Comparison of ENCODE assay signal across 9 mouse cellular contexts in the genomic region with DNA sequence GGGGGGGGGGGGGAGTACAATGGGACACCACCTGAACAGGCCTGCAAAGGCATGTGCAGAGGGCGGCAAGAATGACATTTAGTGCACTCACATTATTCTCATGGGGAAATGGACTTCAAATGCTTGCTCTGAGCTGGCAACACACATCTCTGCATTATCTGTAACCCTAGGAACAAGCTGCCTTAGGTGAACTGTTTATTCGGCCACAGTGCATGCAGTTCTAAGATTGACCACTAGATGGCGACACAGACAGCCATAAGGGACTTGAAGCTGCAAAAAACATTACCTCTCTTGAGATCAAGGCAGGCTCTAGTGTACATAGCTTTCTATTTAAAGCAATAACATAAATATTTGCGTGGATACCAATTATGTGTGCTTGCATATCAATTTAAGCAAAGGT. TPM values are rescaled to one million over a fixed set of nuclear protein-coding genes. Genes with fewer than 3 reads are reported as not detected.
A peak's percentile ranks its signal among the peaks of the same experiment; 100 is the strongest.
DNase-seq lines count a peak whose midpoint lies in the region; ATAC-seq and TF ChIP-seq lines count a peak whose summit lies in the region.
"Had no signal": no experiment of that assay in that cellular context is flagged by ENCODE, and none has a peak within 500 bp of the region (broad histone marks: within the 10 kb centered on the region; RNA-seq: fewer than 3 reads in every experiment).

No protein-coding gene starts in this region.

- peaks cover 4% of the 10 kb centered on the region; the same call in 1 of the 2 replicates for H3K36me3 ChIP-seq in ES-E14 (ENCODE audit: control insufficient read depth, insufficient read depth, low read length, poor library complexity, severe bottlenecking)
- H3K36me3 ChIP-seq in forebrain, embryonic 10.5 days (replicated peaks): no peaks in the 10 kb centered on the region
- no peaks in the 10 kb centered on the region for H3K36me3 ChIP-seq in lung, embryonic 16.5 days (ENCODE audit: control insufficient read depth, insufficient read depth, low read length)
- H3K36me3 ChIP-seq: heart, embryonic 15.5 days had no signal

- H3K4me3 ChIP-seq in ES-E14 (ENCODE audit: insufficient read depth in 1 of 2, low read depth in 1 of 2, low read length in 2 of 2, poor library complexity in 1 of 2, severe bottlenecking in 1 of 2): no peak overlapping the region
- no peak overlapping the region for H3K4me3 ChIP-seq in forebrain, embryonic 10.5 days
- no peak overlapping the region for H3K4me3 ChIP-seq in lung, embryonic 16.5 days (ENCODE audit: low read length)
- H3K4me3 ChIP-seq: heart, embryonic 15.5 days had no signal

- intact Hi-C loops in heart, postnatal 25 days (cut with DNase I): loop anchor here (1.0 to 5.0 kb wide), 2 partner anchors 46 to 426 kb away; no protein-coding TSS in a partner anchor

- peak; percentile 88 for DNase-seq in ES-E14 (ENCODE audit: low read depth, low spot score)
- peak; percentile 64 for DNase-seq in c-Kit-negative CD71-positive TER-119-positive erythroid progenitor cells, embryonic 14.5 days (ENCODE audit: low read depth, low spot score)
- DNase-seq in forebrain, embryonic 10.5 days (ENCODE audit: extremely low spot score, low spot score): peak; percentile 85
- DNase-seq in heart, postnatal 25 days (ENCODE audit: low spot score): peak; percentile 26
- DNase-seq in layer of hippocampus, adult 11-12 months (ENCODE audit: low spot score): peak; percentile 92
- DNase-seq in retina, adult 2 months (ENCODE audit: low read depth, low spot score): peak; percentile 68
- peak; percentile 87 for DNase-seq in thymus, postnatal 25 days

- in situ Hi-C loops in ES-E14 (cut with MboI; ENCODE audit: low sequenced_read_pairs in 2 of 2, unreplicated experiment in 2 of 2): loop anchor here in 1 of 2 experiments (5.0 kb wide), 1 partner anchor 41 kb away; a partner anchor contains a TSS

- H3K27ac ChIP-seq in ES-E14 (ENCODE audit: insufficient read depth, low read depth, low read length, poor library complexity, severe bottlenecking): no peak overlapping the region
- no peak overlapping the region for H3K27ac ChIP-seq in forebrain, embryonic 10.5 days
- no peak overlapping the region for H3K27ac ChIP-seq in lung, embryonic 16.5 days (ENCODE audit: low read length)
- H3K27ac ChIP-seq: heart, embryonic 15.5 days had no signal

- peak; percentile 29; the same call in 1 of the 2 replicates for ATAC-seq in lung, embryonic 16.5 days (ENCODE audit: low read depth)

- 5% methylated on average over 4 of the region's 4 CpGs for WGBS in forebrain, embryonic 10.5 days
- WGBS in lung, embryonic 16.5 days: 1% methylated on average over 4 of the region's 4 CpGs

- no peaks in the 10 kb centered on the region for H3K9me3 ChIP-seq in ES-E14 (ENCODE audit: control insufficient read depth, insufficient read depth, low read depth, low read length)
- H3K9me3 ChIP-seq in forebrain, embryonic 10.5 days: no peaks in the 10 kb centered on the region
- no peaks in the 10 kb centered on the region for H3K9me3 ChIP-seq in lung, embryonic 16.5 days (ENCODE audit: control insufficient read depth, low read length)
- H3K9me3 ChIP-seq: heart, embryonic 15.5 days had no signal

- H3K9ac ChIP-seq in ES-E14 (ENCODE audit: insufficient read depth, low read depth, low read length, poor library complexity, severe bottlenecking): no peak overlapping the region
- no peak overlapping the region for H3K9ac ChIP-seq in lung, embryonic 16.5 days (ENCODE audit: low read length)
- H3K9ac ChIP-seq: heart, embryonic 15.5 days had no signal

- H3K4me2 ChIP-seq in lung, embryonic 16.5 days (ENCODE audit: low read depth, low read length): no peak overlapping the region
- H3K4me2 ChIP-seq: heart, embryonic 15.5 days had no signal

- H3K27me3 ChIP-seq in forebrain, embryonic 10.5 days (ENCODE audit: poor library complexity, severe bottlenecking): peaks cover 26% of the 10 kb centered on the region
- H3K27me3 ChIP-seq in lung, embryonic 16.5 days (ENCODE audit: control insufficient read depth, insufficient read depth, low read depth, low read length): no peaks in the 10 kb centered on the region; the same call in 1 of the 2 replicates

- H3K4me1 ChIP-seq in ES-E14 (ENCODE audit: control insufficient read depth in 2 of 2, insufficient read depth in 2 of 2, low read length in 2 of 2, poor library complexity in 1 of 2): peaks cover 2 to 4% of the 10 kb centered on the region in 2 experiments; a peak in 1 of 4 replicates
- 0 out of 2 replicates have a peak, but pooled peaks cover 4% of the 10 kb centered on the region for H3K4me1 ChIP-seq in forebrain, embryonic 10.5 days
- no peaks in the 10 kb centered on the region for H3K4me1 ChIP-seq in lung, embryonic 16.5 days (replicated peaks; ENCODE audit: control insufficient read depth, insufficient read depth, low read length)

TF ChIP-seq in ES-E14, 5 proteins besides CTCF, POLR2A, EP300 and RAD21:
- TF ChIP-seq CHD2 (IDR thresholded peaks at IDR 0.05; ENCODE audit: low read depth, low read length): no peak
- no peak for TF ChIP-seq ZNF384 (IDR thresholded peaks at IDR 0.05; ENCODE audit: low read depth, low read length)
- TF ChIP-seq HCFC1 (IDR thresholded peaks at IDR 0.05; ENCODE audit: borderline replicate concordance, insufficient read depth, low read length): no peak
- peak; percentile 74; the same call in 1 of the 2 replicates for TF ChIP-seq ZC3H11A (IDR thresholded peaks at IDR 0.05; ENCODE audit: borderline replicate concordance, low read depth, low read length)
- TF ChIP-seq MAFK (IDR thresholded peaks at IDR 0.05; ENCODE audit: insufficient read depth, low read depth, low read length): no peak

RNA-seq across cellular contexts. Expression of a gene that starts 9.2 kb away (rescaled TPM):
- total RNA-seq in ES-E14 (2012; rRNA removed): 1.6 and 2.5 TPM in 2 replicates
- 2.1 and 2.8 TPM in 2 replicates for polyA plus RNA-seq in forebrain, embryonic 10.5 days (2016; fragmentation: Nextera tagmentation; extraction: Ambion mirVana)
- total RNA-seq in heart, postnatal 25 days (2021): under 1 TPM; 0.18 to 0.45 TPM
- polyA plus RNA-seq in lung, embryonic 16.5 days (2015; fragmentation: Nextera tagmentation; extraction: Ambion mirVana): 5.2 TPM in 2 replicates

RNA-seq across cellular contexts. Expression of a gene that starts 38.8 kb away (rescaled TPM):
- 6.6 and 7.0 TPM in 2 replicates for total RNA-seq in ES-E14 (2012; rRNA removed)
- 0.73 and 0.94 TPM in 2 replicates for polyA plus RNA-seq in forebrain, embryonic 10.5 days (2016; fragmentation: Nextera tagmentation; extraction: Ambion mirVana)
- total RNA-seq in heart, postnatal 25 days (2021): 1 to 10 TPM; 1.2 to 1.5 TPM
- polyA plus RNA-seq in lung, embryonic 16.5 days (2015; fragmentation: Nextera tagmentation; extraction: Ambion mirVana): 4.2 and 4.3 TPM in 2 replicates

Comparison
In these comparisons a context has a peak if more than half of its experiments do, and no peak if none do; other contexts are left out.
1. DNase-seq: peak in every context shown above with its lines; median percentile 92 in layer of hippocampus, adult 11-12 months; 88 in ES-E14; 87 in thymus, postnatal 25 days; 85 in forebrain, embryonic 10.5 days; 68 in retina, adult 2 months; 64 in c-Kit-negative CD71-positive TER-119-positive erythroid progenitor cells, embryonic 14.5 days; 26 in heart, postnatal 25 days.